ENCODE assay signal across 9 mouse cellular contexts in the genomic region with DNA sequence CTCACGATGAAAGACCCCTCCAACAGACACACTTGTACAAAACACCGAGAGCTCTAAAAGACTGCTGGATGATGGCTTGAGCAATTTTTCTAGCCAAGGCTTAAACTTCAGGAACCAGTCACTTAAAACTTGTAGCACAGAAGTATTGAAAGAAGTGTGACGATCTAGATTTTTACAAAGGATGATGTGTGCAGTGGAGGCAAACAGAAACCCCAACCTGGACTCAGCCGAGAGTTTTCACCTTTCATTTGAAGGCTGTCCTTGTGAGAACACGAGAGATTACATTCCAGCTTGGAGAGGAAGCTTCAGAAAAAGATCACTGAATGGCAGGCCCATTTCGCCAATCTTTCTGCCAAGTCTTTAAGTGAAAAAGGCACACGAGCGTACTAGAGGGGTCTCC. TPM values are rescaled to one million over a fixed set of nuclear protein-coding genes. Genes with fewer than 3 reads are reported as not detected.
DNase-seq lines count a peak whose midpoint lies in the region; ATAC-seq and TF ChIP-seq lines count a peak whose summit lies in the region.
"Had no signal": no experiment of that assay in that cellular context is flagged by ENCODE, and none has a peak within 500 bp of the region (broad histone marks: within the 10 kb centered on the region; RNA-seq: fewer than 3 reads in every experiment).

No protein-coding gene starts in this region.

- ATAC-seq in heart, postnatal 0 days (ENCODE audit: insufficient read depth, low read depth) = no peak
- no peak for ATAC-seq in hindbrain, embryonic 11.5 days (ENCODE audit: low FRiP score)

- 0 out of 2 replicates have a peak, but pooled peaks cover 19% of the 10 kb centered on the region for H3K4me1 ChIP-seq in heart, postnatal 0 days (ENCODE audit: control insufficient read depth, insufficient read depth)
- no peaks in the 10 kb centered on the region; the same call in 1 of the 2 replicates for H3K4me1 ChIP-seq in bone marrow, adult 2 months (ENCODE audit: control insufficient read depth, insufficient read depth, low read length)
- no peaks in the 10 kb centered on the region for H3K4me1 ChIP-seq in hindbrain, embryonic 11.5 days (replicated peaks; ENCODE audit: control insufficient read depth, insufficient read depth, low read length)
- peaks cover 15% of the 10 kb centered on the region for H3K4me1 ChIP-seq in midbrain, embryonic 10.5 days

- peak overlapping the region; percentile 76 for H3K27ac ChIP-seq in heart, postnatal 0 days (ENCODE audit: low read depth)
- no peak overlapping the region for H3K27ac ChIP-seq in bone marrow, adult 2 months (ENCODE audit: control insufficient read depth, insufficient read depth, low read depth, low read length, poor library complexity)
- no peak overlapping the region for H3K27ac ChIP-seq in hindbrain, embryonic 11.5 days (ENCODE audit: low read depth, low read length)
- H3K27ac ChIP-seq in midbrain, embryonic 10.5 days (replicated peaks) = peak overlapping the region; percentile 93

- peak overlapping the region; percentile 81 for H3K9ac ChIP-seq in heart, postnatal 0 days (replicated peaks; ENCODE audit: low read depth, low read length)
- H3K9ac ChIP-seq in hindbrain, embryonic 11.5 days (ENCODE audit: low read depth, low read length) = peak overlapping the region; percentile 80

- no peak for TF ChIP-seq EP300 in heart, postnatal 0 days (IDR thresholded peaks at IDR 0.05; ENCODE audit: low read depth)

- peaks cover under 1% of the 10 kb centered on the region for H3K36me3 ChIP-seq in heart, postnatal 0 days (replicated peaks; ENCODE audit: control insufficient read depth, insufficient read depth, low read length)
- peaks cover 2% of the 10 kb centered on the region; the same call in 1 of the 2 replicates for H3K36me3 ChIP-seq in hindbrain, embryonic 11.5 days (ENCODE audit: control insufficient read depth, insufficient read depth, low read length)
- peaks cover 11% of the 10 kb centered on the region for H3K36me3 ChIP-seq in midbrain, embryonic 10.5 days

- no peak for TF ChIP-seq POLR2A in bone marrow, adult 2 months (IDR thresholded peaks at IDR 0.05; ENCODE audit: borderline replicate concordance, control insufficient read depth, low read depth, low read length)

- peak overlapping the region; percentile 93 for H3K4me3 ChIP-seq in heart, postnatal 0 days (ENCODE audit: low read depth, low read length)
- peak overlapping the region; percentile 67 for H3K4me3 ChIP-seq in bone marrow, adult 2 months (replicated peaks; ENCODE audit: control insufficient read depth, low read depth, low read length)
- H3K4me3 ChIP-seq in hindbrain, embryonic 11.5 days (ENCODE audit: low read depth, low read length) = peak overlapping the region; percentile 66
- peak overlapping the region; percentile 68 for H3K4me3 ChIP-seq in midbrain, embryonic 10.5 days

- WGBS in heart, postnatal 0 days = 31% methylated on average over 8 of the region's 8 CpGs
- WGBS in bone marrow, adult 2 months = 44% methylated on average over 8 of the region's 8 CpGs
- 50% methylated on average over 8 of the region's 8 CpGs for WGBS in hindbrain, embryonic 11.5 days
- WGBS in midbrain, embryonic 10.5 days = 48% methylated on average over 8 of the region's 8 CpGs

- peak overlapping the region; percentile 85 for H3K4me2 ChIP-seq in heart, postnatal 0 days (ENCODE audit: low read depth, low read length)
- H3K4me2 ChIP-seq in hindbrain, embryonic 11.5 days (replicated peaks; ENCODE audit: low read depth, low read length) = peak overlapping the region; percentile 50

- no peaks in the 10 kb centered on the region for H3K9me3 ChIP-seq in heart, postnatal 0 days (replicated peaks; ENCODE audit: control insufficient read depth, low read length)
- H3K9me3 ChIP-seq in hindbrain, embryonic 11.5 days (ENCODE audit: control insufficient read depth, low read length) = no peaks in the 10 kb centered on the region
- no peaks in the 10 kb centered on the region for H3K9me3 ChIP-seq in midbrain, embryonic 10.5 days (replicated peaks)

- H3K27me3 ChIP-seq in heart, postnatal 0 days (ENCODE audit: control insufficient read depth, insufficient read depth, low read length) = no peaks in the 10 kb centered on the region
- H3K27me3 ChIP-seq in hindbrain, embryonic 11.5 days (ENCODE audit: control insufficient read depth, insufficient read depth, low read length) = no peaks in the 10 kb centered on the region
- H3K27me3 ChIP-seq in midbrain, embryonic 10.5 days (ENCODE audit: low read depth, poor library complexity, severe bottlenecking) = no peaks in the 10 kb centered on the region

- no peak for DNase-seq in heart, postnatal 0 days (ENCODE audit: low spot score)
- no peak for DNase-seq in heart, postnatal 4 days
- no peak for DNase-seq in hindbrain, embryonic 11.5 days (ENCODE audit: low spot score)
- DNase-seq in midbrain, embryonic 10.5 days (ENCODE audit: low spot score) = no peak
- no peak for DNase-seq in cerebellum, adult 11-12 months
- no peak for DNase-seq in adrenal gland, postnatal 10 days
- no peak for DNase-seq in spleen, postnatal 10 days (ENCODE audit: low spot score in 2 of 2)

- TF ChIP-seq CTCF in heart, postnatal 0 days (IDR thresholded peaks at IDR 0.05; ENCODE audit: low read depth) = no peak
- no peak for TF ChIP-seq CTCF in bone marrow, adult 2 months (IDR thresholded peaks at IDR 0.05; ENCODE audit: control insufficient read depth, insufficient read depth, low read length)

RNA-seq across cellular contexts. Expression of a gene that starts 0.5 kb away (rescaled TPM):
- 12.3 and 14.5 TPM in 2 replicates for total RNA-seq in heart, postnatal 0 days (2014; rRNA removed; ENCODE audit: low replicate concordance)
- 12.6 and 13.8 TPM in 2 replicates for polyA plus RNA-seq in heart, postnatal 0 days (2015; fragmentation: Nextera tagmentation; extraction: Ambion mirVana)
- total RNA-seq in heart, postnatal 4 days (2021) = 10 to 100 TPM; 15.1 to 16.0 TPM
- polyA plus RNA-seq in bone marrow, adult 2 months (2011; ENCODE audit: insufficient read depth, insufficient read length, low replicate concordance, missing spikeins) = 6.0 and 14.4 TPM in 2 replicates
- 34.5 and 37.2 TPM in 2 replicates for polyA plus RNA-seq in hindbrain, embryonic 11.5 days (2014; fragmentation: Nextera tagmentation; extraction: Ambion mirVana)
- 34.2 and 34.7 TPM in 2 replicates for polyA plus RNA-seq in midbrain, embryonic 10.5 days (2016; fragmentation: Nextera tagmentation; extraction: Ambion mirVana)
- 10 to 100 TPM; 14.9 to 16.7 TPM for total RNA-seq in adrenal gland, postnatal 10 days (2021)
- total RNA-seq: MEL had no signal

RNA-seq across cellular contexts. Expression of a gene that starts 13.8 kb away (rescaled TPM):
- total RNA-seq in heart, postnatal 0 days (2014; rRNA removed; ENCODE audit: low replicate concordance) = not detected in 2 replicates
- 0.26 and 0.51 TPM in 2 replicates for polyA plus RNA-seq in heart, postnatal 0 days (2015; fragmentation: Nextera tagmentation; extraction: Ambion mirVana)
- not detected for total RNA-seq in heart, postnatal 4 days (2021)
- polyA plus RNA-seq in bone marrow, adult 2 months (2011; ENCODE audit: insufficient read depth, insufficient read length, low replicate concordance, missing spikeins) = not detected in 2 replicates
- polyA plus RNA-seq in hindbrain, embryonic 11.5 days (2014; fragmentation: Nextera tagmentation; extraction: Ambion mirVana) = 4.0 and 5.0 TPM in 2 replicates
- polyA plus RNA-seq in midbrain, embryonic 10.5 days (2016; fragmentation: Nextera tagmentation; extraction: Ambion mirVana) = 2.9 and 3.8 TPM in 2 replicates
- total RNA-seq in adrenal gland, postnatal 10 days (2021) = under 1 TPM; 0.30 to 0.36 TPM
- total RNA-seq: MEL had no signal

RNA-seq across cellular contexts. Expression of a gene that starts 45.0 kb away (rescaled TPM):
- 14.5 and 16.8 TPM in 2 replicates for total RNA-seq in heart, postnatal 0 days (2014; rRNA removed; ENCODE audit: low replicate concordance)
- polyA plus RNA-seq in heart, postnatal 0 days (2015; fragmentation: Nextera tagmentation; extraction: Ambion mirVana) = 12.6 and 12.7 TPM in 2 replicates
- total RNA-seq in heart, postnatal 4 days (2021) = 10 to 100 TPM; 15.1 to 16.6 TPM
- polyA plus RNA-seq in bone marrow, adult 2 months (2011; ENCODE audit: insufficient read depth, insufficient read length, low replicate concordance, missing spikeins) = 1.1 and 1.9 TPM in 2 replicates
- polyA plus RNA-seq in hindbrain, embryonic 11.5 days (2014; fragmentation: Nextera tagmentation; extraction: Ambion mirVana) = 25.7 and 30.9 TPM in 2 replicates
- polyA plus RNA-seq in midbrain, embryonic 10.5 days (2016; fragmentation: Nextera tagmentation; extraction: Ambion mirVana) = 34.7 and 35.4 TPM in 2 replicates
- 10 to 100 TPM; 23.6 to 25.3 TPM for total RNA-seq in adrenal gland, postnatal 10 days (2021)

Comparison
In these comparisons a context has a peak if more than half of its experiments do, and no peak if none do; other contexts are left out.
1. H3K27ac ChIP-seq: peak in heart, postnatal 0 days (single experiment) and midbrain, embryonic 10.5 days (single experiment); none in bone marrow, adult 2 months (single experiment) and hindbrain, embryonic 11.5 days (single experiment).
2. Peak in every context shown above with its lines, with median percentiles within 50 percentile points of each other: H3K4me3 ChIP-seq.